Mouse (Mus musculus): ENCODE measurements at regions not wholly inside any gene's neighbourhood (a gene's known extent, or its start where the extent isn't known, plus 50 kb on each side); places are given as distances from the start of the nearest gene placed in this dataset.

DNA sequence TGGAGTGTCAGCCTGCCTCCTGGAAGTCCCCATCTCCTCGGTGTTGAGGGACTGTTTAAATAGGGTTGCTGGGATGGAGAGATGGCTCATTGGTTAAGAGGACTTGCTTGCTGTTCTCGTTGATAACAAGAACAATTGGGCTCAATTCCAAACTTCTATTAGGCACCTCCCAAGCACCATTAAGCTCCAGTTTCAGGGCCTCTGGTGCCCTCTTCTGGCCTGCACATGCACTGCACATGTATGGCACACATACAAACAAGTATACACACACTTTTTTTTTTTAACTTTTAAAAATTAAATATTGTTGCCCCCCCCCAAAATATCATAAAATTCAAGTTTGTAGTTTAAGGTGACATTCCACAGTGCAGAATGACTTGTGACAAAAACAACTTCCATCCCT is 162.3 kb downstream of the Bmp7 start:
- no peaks in the 10 kb centered on the region for H3K9me3 ChIP-seq (ENCODE audit: low read length)
- H3K27me3 ChIP-seq (ENCODE audit: insufficient read depth, low read length) = no peaks in the 10 kb centered on the region
- 43% methylated on average over 2 of the region's 2 CpGs for WGBS
- no peak overlapping the region for H3K9ac ChIP-seq (replicated peaks; ENCODE audit: low read length)
- peak; percentile 31 for TF ChIP-seq CTCF (IDR thresholded peaks at IDR 0.05; ENCODE audit: low read depth)
- ATAC-seq = no peak
- H3K36me3 ChIP-seq (ENCODE audit: insufficient read depth, low read length) = no peaks in the 10 kb centered on the region
- no peak overlapping the region for H3K4me3 ChIP-seq (ENCODE audit: low read length)
- no peak overlapping the region for H3K4me2 ChIP-seq (ENCODE audit: low read depth, low read length)
- no peak overlapping the region for H3K27ac ChIP-seq
- no peaks in the 10 kb centered on the region for H3K4me1 ChIP-seq (ENCODE audit: insufficient read depth, low read length)
- no peak for DNase-seq (ENCODE audit: low spot score)

DNA sequence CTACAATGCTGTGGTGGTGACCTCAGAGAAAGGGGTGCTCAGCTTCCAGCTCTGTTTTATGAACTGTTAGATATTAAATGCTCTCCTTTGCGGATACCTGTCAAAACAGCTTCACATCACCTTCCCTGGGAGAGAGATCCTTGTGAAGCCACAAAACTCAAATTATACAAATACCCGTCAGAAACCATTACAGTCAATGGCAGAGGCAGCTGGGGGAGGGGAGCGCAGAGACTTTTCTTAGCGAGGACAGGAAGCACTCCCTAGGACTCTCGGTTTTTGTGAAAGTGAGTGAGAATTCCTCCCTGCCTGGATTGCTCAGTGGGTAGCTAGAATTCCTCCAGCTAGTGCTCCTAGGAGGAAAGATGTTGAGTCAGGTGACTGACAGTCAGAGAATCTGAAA is 161.0 kb downstream of the Bmp7 start:
- Histone ChIP-seq H3K9me3 (ENCODE audit: low read length) (peaks cover 2% of the 10 kb centered on the region; the same call in 1 of the 2 replicates), H3K4me3 (ENCODE audit: low read length) (no peak overlapping the region), H3K27me3 (ENCODE audit: insufficient read depth, low read length) (no peaks in the 10 kb centered on the region), H3K27ac (no peak overlapping the region), H3K9ac (replicated peaks; ENCODE audit: low read length) (no peak overlapping the region), H3K36me3 (ENCODE audit: insufficient read depth, low read length) (no peaks in the 10 kb centered on the region), H3K4me2 (ENCODE audit: low read depth, low read length) (no peak overlapping the region), H3K4me1 (ENCODE audit: insufficient read depth, low read length) (no peaks in the 10 kb centered on the region)
- DNase-seq (ENCODE audit: low spot score) (no peak), ATAC-seq (no peak)
- no peak for TF ChIP-seq CTCF (IDR thresholded peaks at IDR 0.05; ENCODE audit: low read depth)
- 23% methylated on average over 5 of the region's 5 CpGs for WGBS

- H3K27me3 ChIP-seq (ENCODE audit: insufficient read depth, low read length) = peaks cover 14% of the 10 kb centered on the region
- no peaks in the 10 kb centered on the region for H3K36me3 ChIP-seq (ENCODE audit: insufficient read depth, low read length)
- H3K4me1 ChIP-seq (ENCODE audit: insufficient read depth, low read length) = no peaks in the 10 kb centered on the region
- no peak overlapping the region for H3K4me3 ChIP-seq (ENCODE audit: low read length)
- H3K4me2 ChIP-seq (ENCODE audit: low read depth, low read length) = no peak overlapping the region
- peaks cover 2% of the 10 kb centered on the region; the same call in 1 of the 2 replicates for H3K9me3 ChIP-seq (ENCODE audit: low read length)
- no peak for TF ChIP-seq CTCF (IDR thresholded peaks at IDR 0.05; ENCODE audit: low read depth)
- DNase-seq (ENCODE audit: low spot score) = no peak
- WGBS = 52% methylated on average over 10 of the region's 10 CpGs
- no peak for ATAC-seq
- H3K9ac ChIP-seq (replicated peaks; ENCODE audit: low read length) = no peak overlapping the region
- H3K27ac ChIP-seq = no peak overlapping the region
Observed at GRCm38 (mm10) chr2:172782686-172783085, 157.4 kb downstream of the Bmp7 start.

DNA sequence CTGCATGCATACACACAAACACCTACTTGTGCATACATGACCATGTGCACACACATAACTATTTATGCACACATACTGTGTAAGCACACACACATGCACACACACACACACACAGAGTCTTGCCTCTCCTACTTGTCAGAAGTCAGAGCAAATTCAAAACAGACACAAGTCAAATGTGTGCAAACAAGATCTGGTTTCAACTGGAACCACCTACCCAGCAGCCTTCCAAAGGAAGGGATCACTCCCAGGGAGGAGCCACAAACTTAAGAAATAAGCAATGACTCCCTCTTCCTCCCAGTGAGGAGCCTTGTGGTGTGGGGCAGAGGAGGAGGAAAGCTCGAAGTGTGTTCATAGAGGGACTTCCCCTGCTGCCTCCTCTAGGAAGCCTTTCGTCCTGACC is 153.8 kb downstream of the Bmp7 start:
- H3K4me1 ChIP-seq (ENCODE audit: insufficient read depth, low read length) = no peaks in the 10 kb centered on the region
- DNase-seq (ENCODE audit: low spot score) (no peak), ATAC-seq (no peak)
- TF ChIP-seq CTCF (IDR thresholded peaks at IDR 0.05; ENCODE audit: low read depth) = no peak
- H3K4me3 ChIP-seq (ENCODE audit: low read length) = no peak overlapping the region
- no peak overlapping the region for H3K9ac ChIP-seq (replicated peaks; ENCODE audit: low read length)
- H3K4me2 ChIP-seq (ENCODE audit: low read depth, low read length) = no peak overlapping the region
- 41% methylated on average over 2 of the region's 2 CpGs for WGBS
- no peak overlapping the region for H3K27ac ChIP-seq
- peaks cover 36% of the 10 kb centered on the region for H3K27me3 ChIP-seq (ENCODE audit: insufficient read depth, low read length)
- no peaks in the 10 kb centered on the region for H3K36me3 ChIP-seq (ENCODE audit: insufficient read depth, low read length)
- H3K9me3 ChIP-seq (ENCODE audit: low read length) = peaks cover 2% of the 10 kb centered on the region; the same call in 1 of the 2 replicates

DNA sequence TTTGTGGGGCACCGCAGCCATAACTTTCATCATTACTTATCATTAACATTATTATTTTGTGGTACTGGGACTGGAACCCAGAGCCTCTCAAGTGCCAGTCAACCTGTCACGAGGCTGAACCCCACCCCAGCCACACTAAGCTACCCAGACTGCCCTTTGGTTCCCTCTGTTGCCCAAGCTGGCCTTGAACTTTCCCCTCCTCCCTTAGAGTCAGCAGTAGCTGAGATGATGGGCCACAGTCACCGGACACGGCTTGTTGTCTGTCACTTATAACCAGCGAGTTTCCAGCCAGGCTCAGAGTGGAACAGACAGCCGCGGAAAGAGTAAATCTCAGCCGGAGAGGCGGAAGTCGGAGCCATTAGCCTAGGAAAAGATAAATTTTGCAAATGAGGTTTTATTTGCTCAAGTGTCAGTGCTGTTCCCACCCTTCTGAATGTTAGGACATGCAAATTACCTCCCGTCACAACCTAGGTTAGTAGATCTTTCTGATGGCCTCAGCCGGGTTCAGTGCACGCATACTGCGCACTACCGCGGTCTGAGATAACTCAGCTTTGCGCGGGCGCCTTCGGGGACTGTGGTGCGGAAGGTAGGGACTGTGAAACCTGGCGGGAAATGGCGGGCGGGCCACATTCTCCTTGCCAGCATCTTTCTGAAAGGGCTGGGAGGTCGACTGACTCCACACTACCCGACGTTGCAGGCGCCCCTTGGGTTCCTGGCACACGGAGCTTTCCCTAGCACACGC is 152.7 kb downstream of the Bmp7 start:
- Histone ChIP-seq H3K9me3 (ENCODE audit: low read length) (peaks cover 2% of the 10 kb centered on the region; the same call in 1 of the 2 replicates), H3K27me3 (ENCODE audit: insufficient read depth, low read length) (peaks cover 41% of the 10 kb centered on the region), H3K4me3 (ENCODE audit: low read length) (peak overlapping the region; percentile 13; the same call in 1 of the 2 replicates), H3K4me2 (ENCODE audit: low read depth, low read length) (peak overlapping the region; percentile 45), H3K27ac (no peak overlapping the region), H3K9ac (replicated peaks; ENCODE audit: low read length) (no peak overlapping the region), H3K4me1 (ENCODE audit: insufficient read depth, low read length) (no peaks in the 10 kb centered on the region), H3K36me3 (ENCODE audit: insufficient read depth, low read length) (no peaks in the 10 kb centered on the region)
- no peak for TF ChIP-seq CTCF (IDR thresholded peaks at IDR 0.05; ENCODE audit: low read depth)
- DNase-seq (ENCODE audit: low spot score) = no peak
- WGBS = 36% methylated on average over 30 of the region's 30 CpGs
- no peak for ATAC-seq

DNA sequence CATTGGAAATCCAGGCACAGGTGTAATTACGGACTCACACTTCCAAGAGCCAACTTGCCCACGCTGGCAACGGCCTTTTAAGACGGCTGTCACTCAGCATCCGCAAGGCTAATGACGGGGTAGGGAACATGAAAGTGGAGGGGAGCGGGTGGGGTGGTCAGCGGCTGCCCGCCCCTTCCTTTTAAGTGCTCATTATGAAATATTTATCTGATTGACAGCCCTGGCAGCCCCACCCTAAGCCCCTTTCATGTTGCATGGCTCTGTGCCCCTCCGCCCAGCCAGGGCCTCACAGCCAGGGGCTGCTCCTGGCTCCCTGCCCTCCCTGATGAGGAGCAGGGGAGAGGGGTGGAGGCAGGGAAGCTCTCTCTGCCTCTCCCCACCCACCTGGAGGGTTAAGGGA is 150.9 kb downstream of the Bmp7 start:
- ATAC-seq = no peak
- 20% methylated on average over 10 of the region's 10 CpGs for WGBS
- H3K9me3 ChIP-seq (ENCODE audit: low read length) = no peaks in the 10 kb centered on the region
- H3K27me3 ChIP-seq (ENCODE audit: insufficient read depth, low read length) = peaks cover 41% of the 10 kb centered on the region
- H3K36me3 ChIP-seq (ENCODE audit: insufficient read depth, low read length) = no peaks in the 10 kb centered on the region
- no peak for TF ChIP-seq CTCF (IDR thresholded peaks at IDR 0.05; ENCODE audit: low read depth)
- DNase-seq (ENCODE audit: low spot score) = no peak
- no peak overlapping the region for H3K9ac ChIP-seq (replicated peaks; ENCODE audit: low read length)
- H3K4me3 ChIP-seq (ENCODE audit: low read length) = no peak overlapping the region
- H3K27ac ChIP-seq = no peak overlapping the region
- no peak overlapping the region for H3K4me2 ChIP-seq (ENCODE audit: low read depth, low read length)
- no peaks in the 10 kb centered on the region for H3K4me1 ChIP-seq (ENCODE audit: insufficient read depth, low read length)

GRCm38 (mm10) chr2:172792555-172792954 is 147.6 kb downstream of the Bmp7 start:
- ATAC-seq (0 out of 2 replicates have a peak, but pooled peaks have one; percentile 44), DNase-seq (ENCODE audit: low spot score) (peak; percentile 69)
- Histone ChIP-seq H3K9me3 (ENCODE audit: low read length) (no peaks in the 10 kb centered on the region), H3K27ac (no peak overlapping the region), H3K4me1 (ENCODE audit: insufficient read depth, low read length) (no peaks in the 10 kb centered on the region), H3K9ac (replicated peaks; ENCODE audit: low read length) (no peak overlapping the region), H3K36me3 (ENCODE audit: insufficient read depth, low read length) (no peaks in the 10 kb centered on the region), H3K27me3 (ENCODE audit: insufficient read depth, low read length) (peaks cover 35% of the 10 kb centered on the region), H3K4me2 (ENCODE audit: low read depth, low read length) (no peak overlapping the region), H3K4me3 (ENCODE audit: low read length) (no peak overlapping the region)
- 56% methylated on average over 10 of the region's 10 CpGs for WGBS
- TF ChIP-seq CTCF (IDR thresholded peaks at IDR 0.05; ENCODE audit: low read depth) = no peak

All from hindbrain, postnatal 0 days (tissue).